Mouse (Mus musculus): Measurements from ENCODE around the gene Ms4a2.

The Ms4a2 gene

GRCm38 (mm10) chr19:11623551-11623950 lies at the start of gene Ms4a2:
Gene Ms4a2 (minus strand): TSS chr19:11623719.
- DNase-seq, result no peak

GRCm38 (mm10) chr19:11661562-11661961 lies 38.0 kb upstream of the Ms4a2 start:
- no peak for DNase-seq

- DNase-seq, result no peak
Measured at GRCm38 (mm10) chr19:11660459-11660858, 36.9 kb upstream of the Ms4a2 start, which contains the start of gene Oosp2. Gene Oosp2 (minus strand): TSS chr19:11660559.

DNA sequence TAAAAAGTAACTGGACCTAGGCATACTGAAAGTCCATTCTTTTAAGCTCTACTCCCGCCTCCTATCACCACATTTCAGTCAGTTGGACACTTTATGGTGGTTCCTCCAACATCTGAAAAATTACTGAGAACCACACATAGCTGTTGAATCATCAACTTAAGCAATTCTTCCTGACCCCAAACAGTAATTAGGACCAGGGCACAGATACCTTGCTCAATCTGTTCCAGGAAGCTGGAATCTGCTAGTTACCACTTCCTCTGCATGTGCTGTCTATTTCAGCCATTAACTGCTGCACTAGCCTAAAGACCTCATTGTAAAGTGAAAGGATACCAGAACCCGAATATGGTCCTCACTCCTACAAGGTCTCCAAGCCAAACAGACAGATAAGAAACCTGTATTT lies 35.6 kb upstream of the Ms4a2 start:
- no peak for DNase-seq

DNA sequence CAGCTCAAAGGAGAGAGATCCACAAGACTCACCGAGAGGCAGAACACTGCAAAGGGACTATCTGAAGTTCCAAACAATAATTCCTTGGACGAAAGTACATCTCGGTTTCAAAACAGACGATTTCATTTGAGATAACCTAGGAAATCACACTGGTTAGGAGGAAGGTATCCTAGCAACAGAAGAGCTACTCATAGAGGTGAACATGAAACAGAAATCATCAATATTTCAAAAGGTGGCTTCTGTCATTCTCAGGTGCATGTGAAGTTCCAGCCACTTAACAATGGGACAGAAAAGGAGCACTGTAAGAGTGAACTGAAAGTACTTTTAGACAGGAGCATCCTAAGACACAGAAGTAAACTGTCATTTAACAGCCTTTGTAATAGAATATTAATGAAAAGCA lies 26.0 kb upstream of the Ms4a2 start:
- no peak for DNase-seq

GRCm38 (mm10) chr19:11646166-11646565 lies 22.6 kb upstream of the Ms4a2 start:
- DNase-seq, result no peak

GRCm38 (mm10) chr19:11640732-11641131 lies 17.2 kb upstream of the Ms4a2 start, which contains the start of gene Ms4a3:
Gene Ms4a3 (minus strand): TSS chr19:11640851.
- no peak for DNase-seq

- no peak for DNase-seq
Measured at GRCm38 (mm10) chr19:11639038-11639437, 15.5 kb upstream of the Ms4a2 start.

DNA sequence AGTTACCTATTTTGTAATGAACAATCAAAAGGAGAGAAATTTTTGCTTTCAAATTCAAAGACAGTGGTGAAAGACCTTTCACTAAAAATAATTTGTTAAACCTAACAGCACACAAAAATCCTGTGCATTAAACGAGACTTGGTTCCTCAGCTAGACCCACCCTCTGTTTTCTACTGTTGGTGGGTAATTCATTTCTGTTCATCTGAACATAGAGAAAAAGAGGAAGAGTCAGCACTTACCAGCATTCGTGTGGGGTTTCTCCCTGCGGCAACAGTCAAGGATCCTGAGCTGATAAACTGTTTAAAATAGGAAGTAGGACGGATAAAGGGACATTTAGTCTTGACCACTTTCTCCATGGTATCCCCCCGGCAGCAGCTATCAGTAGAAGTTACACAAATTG lies 12.1 kb upstream of the Ms4a2 start:
- no peak for DNase-seq

DNA sequence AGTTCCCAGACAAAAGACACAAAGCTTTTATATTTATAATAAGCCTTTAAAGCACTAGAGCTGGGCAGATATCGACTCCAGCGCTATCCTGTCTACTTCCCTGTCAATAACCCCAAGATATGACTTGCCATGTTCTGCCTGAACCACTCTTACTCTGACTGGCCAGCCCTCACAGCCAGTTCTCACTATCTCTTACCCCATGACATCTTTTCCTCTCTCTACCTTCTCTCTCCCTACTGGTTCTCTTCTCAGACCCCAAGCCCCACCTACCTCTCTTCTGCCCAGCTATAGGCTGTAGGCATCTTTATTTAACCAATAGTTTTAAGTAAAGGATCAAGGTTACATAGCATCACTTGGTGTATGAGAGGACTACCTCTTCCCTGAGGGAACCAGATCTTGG lies 10.8 kb upstream of the Ms4a2 start:
- DNase-seq, result no peak

DNA sequence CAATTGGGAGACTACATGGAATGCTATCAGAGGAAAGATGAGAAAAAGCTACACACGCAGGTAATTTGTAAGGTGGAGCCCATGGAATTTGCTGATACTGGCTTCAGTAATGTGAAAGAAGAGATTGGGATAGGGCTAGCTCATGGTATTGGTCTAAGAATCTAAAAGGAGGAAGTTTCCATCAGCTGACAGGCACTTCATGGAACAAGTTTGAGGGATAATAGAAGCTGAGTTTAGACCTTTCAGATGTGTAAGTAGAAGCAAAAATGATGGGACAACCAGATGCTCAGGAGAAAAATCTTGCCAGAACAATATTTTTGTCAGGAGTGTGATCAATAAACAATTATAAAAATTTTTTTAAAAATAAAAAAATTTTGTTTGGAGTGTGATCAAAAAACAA lies 10.2 kb upstream of the Ms4a2 start:
- no peak for DNase-seq

- no peak for DNase-seq
Measured at GRCm38 (mm10) chr19:11625231-11625630, 1.7 kb upstream of the Ms4a2 start.

GRCm38 (mm10) chr19:11624800-11625199 lies 1.3 kb upstream of the Ms4a2 start:
- DNase-seq, result no peak

DNA sequence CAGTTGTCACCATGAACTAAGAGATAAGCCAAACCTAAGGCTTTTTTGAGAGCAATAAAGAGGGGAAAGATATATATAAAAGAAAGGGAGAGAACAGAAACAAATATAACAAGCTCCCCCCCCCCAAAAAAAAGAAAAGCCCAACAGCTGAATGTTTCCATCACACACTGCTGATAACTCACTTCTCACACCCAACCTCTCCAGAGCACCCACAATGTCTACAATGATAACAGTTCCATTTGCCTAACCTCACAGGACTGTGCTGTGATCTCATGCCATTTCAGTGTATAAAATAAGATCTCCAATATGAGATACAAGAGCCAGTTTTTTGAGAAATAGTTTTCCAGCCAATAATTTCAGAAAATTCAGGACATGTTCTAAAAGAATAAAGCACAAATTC lies 5.5 kb downstream of the Ms4a2 start:
- DNase-seq, result no peak

GRCm38 (mm10) chr19:11614805-11615204 lies 8.7 kb downstream of the Ms4a2 start:
- no peak for DNase-seq

GRCm38 (mm10) chr19:11613776-11614443 lies 9.6 kb downstream of the Ms4a2 start:
- no peak for DNase-seq

DNA sequence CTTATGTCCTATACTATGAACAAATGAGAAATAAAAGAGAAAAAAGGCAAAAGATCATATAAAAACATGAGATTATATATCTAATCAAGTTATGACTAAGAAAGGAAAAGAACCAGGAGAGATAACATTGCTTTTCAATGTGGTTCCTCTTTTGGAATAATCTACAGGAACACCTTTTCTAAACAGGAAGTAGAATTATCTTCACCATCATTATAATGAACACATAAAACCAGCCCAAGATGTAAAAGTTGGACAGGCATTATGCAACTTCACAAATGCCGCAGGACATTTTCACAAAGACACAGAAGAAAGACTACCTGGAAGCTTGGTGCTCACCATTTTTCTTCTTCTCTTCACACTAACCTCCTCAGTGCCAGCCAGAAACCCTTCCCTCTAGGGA lies 10.4 kb downstream of the Ms4a2 start:
- no peak for DNase-seq

DNA sequence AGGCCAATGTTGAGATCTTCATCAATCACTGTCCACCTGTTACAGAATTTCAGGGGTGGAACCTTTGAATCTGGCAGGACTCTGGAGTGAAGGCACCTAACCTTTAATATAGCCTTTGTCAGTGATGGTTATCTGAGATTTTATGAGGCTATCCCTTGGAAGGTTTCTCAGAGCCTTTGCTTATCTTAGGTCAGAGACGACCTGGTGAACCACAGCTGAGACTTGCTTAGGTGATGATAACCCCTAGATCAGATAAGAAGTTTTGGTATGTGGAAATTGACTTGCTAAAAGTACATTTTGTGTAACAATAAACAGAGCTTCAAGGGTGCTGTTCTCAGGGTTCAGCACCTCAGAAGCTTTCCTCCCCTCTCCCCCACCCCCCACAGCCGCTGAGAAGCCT lies 11.2 kb downstream of the Ms4a2 start:
- no peak for DNase-seq

- no peak for DNase-seq
Measured at GRCm38 (mm10) chr19:11611541-11611945, 12.0 kb downstream of the Ms4a2 start.

- no peak for DNase-seq
Measured at GRCm38 (mm10) chr19:11608172-11608571, 15.3 kb downstream of the Ms4a2 start.

- DNase-seq, result no peak
Measured at GRCm38 (mm10) chr19:11604603-11605002, 18.9 kb downstream of the Ms4a2 start, which contains the start of gene Ms4a6d. Gene Ms4a6d (minus strand): TSS chr19:11604849.

- DNase-seq, result no peak
Measured at GRCm38 (mm10) chr19:11602026-11602425, 21.5 kb downstream of the Ms4a2 start.

GRCm38 (mm10) chr19:11601349-11601748 lies 22.2 kb downstream of the Ms4a2 start:
- DNase-seq, result no peak

DNA sequence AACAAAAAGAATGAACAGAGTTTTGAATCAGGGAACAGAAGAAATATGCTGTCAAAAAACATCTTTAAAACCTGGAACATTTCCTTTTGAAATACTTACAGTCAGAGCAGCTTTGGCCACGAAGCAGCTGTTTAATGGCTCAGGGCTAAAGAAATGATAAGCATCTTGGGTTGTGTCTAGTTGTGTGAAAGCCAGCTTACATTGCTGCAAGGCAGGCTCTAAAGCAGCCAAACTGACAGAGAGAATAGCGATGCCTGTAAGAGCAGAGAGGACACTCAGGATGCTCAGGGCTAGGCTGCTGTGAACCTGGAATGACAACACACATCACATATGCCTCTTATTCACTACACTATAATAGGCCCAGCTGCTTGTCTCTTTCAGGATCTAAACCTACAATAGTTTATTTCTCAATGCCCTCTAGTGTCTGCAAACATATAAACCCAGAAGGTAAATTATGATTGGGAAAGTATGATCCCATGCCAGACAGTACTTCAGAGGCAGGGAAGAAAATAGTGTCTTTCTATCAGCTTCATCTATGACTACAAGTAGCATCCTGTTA lies 33.5 kb downstream of the Ms4a2 start:
- no peak for DNase-seq

DNA sequence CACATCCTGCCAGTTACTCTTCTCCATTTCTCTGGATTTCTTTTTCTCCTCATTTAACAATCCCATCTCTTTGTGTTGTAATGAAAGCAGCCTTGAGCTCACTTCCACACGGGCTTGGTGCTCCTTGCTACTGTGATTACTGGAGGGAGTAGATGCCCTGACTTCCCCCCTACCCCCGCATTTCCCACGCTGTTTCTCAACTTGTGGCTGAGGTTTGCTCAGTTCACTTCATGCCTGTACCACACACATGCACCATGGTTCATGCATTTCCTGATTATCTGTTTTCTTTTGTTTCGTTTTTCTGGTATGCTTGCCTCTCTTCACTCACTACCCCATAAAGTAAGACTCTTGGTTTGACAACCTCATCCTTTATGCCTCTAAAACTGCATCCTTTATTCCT lies 34.3 kb downstream of the Ms4a2 start:
- no peak for DNase-seq
